Mouse (Mus musculus) testis, adult 2 months (tissue): ENCODE results near the gene Xrcc3.

Experiments
- CTCF ChIP-seq: fragments of 200-500 bp; IDR thresholded peaks from 2 replicates; pipeline ENCODE4 v1.5.1; 2012; ENCODE audit warnings: low read depth, mild to moderate bottlenecking, inconsistent platforms, low read length, moderate library complexity; ENCODE audit not compliant: control insufficient read depth, insufficient read depth, insufficient replicate concordance
- POLR2A ChIP-seq: fragments of 200-500 bp; IDR thresholded peaks from 2 replicates; pipeline ENCODE4 v1.6.1; 2012; ENCODE audit warnings: low read depth, mild to moderate bottlenecking, inconsistent platforms, low read length, moderate library complexity; ENCODE audit not compliant: control insufficient read depth

DNA sequence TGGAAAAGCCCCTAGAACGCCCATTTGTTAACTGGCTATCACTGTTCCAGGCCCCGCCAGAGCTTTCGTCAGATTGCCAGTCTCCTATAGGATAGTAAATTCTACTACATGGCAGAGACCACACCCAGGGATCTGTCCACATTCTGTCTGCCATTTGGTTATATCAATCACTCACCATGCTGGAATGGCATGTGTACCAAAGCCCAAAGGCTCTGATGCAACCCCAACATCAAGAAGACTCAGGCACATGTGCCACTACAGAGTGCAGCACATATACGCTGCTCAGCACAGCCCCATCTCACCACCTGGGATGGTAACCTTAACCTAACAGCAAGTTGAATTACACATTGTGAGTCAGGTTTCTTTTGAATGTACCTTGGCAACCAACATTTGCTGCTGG is 32.3 kb upstream of the Xrcc3 start:
- no peak for TF ChIP-seq CTCF
- TF ChIP-seq POLR2A, result no peak
